Mouse (Mus musculus) olfactory bulb, adult 2 months (tissue): ENCODE measurements around the gene Rdh16.

Experiments
- CTCF ChIP-seq: fragments of 200-500 bp; IDR thresholded peaks from 2 replicates; pipeline ENCODE4 v1.5.1; 2012; ENCODE audit warnings: low read depth, mild to moderate bottlenecking, low read length, moderate library complexity; ENCODE audit not compliant: insufficient read depth
- POLR2A ChIP-seq: fragments of 200-500 bp; IDR thresholded peaks from 2 replicates; pipeline ENCODE4 v1.6.1; 2012; ENCODE audit warnings: mild to moderate bottlenecking, low read depth, low read length, moderate library complexity; ENCODE audit not compliant: insufficient read depth

GRCm38 (mm10) chr10:127755246-127755645 is 45.7 kb upstream of the Rdh16 start:
- TF ChIP-seq CTCF (no peak), POLR2A (no peak)
